Mouse (Mus musculus): ENCODE measurements around the gene 1700113H08Rik. TPM values are rescaled to one million over a fixed set of nuclear protein-coding genes. Genes with fewer than 3 reads are reported as not detected.

The 1700113H08Rik gene
- polyA plus RNA-seq (2015; fragmentation: Nextera tagmentation; extraction: Ambion mirVana), result 0.36 and 0.40 TPM in 2 replicates

DNA sequence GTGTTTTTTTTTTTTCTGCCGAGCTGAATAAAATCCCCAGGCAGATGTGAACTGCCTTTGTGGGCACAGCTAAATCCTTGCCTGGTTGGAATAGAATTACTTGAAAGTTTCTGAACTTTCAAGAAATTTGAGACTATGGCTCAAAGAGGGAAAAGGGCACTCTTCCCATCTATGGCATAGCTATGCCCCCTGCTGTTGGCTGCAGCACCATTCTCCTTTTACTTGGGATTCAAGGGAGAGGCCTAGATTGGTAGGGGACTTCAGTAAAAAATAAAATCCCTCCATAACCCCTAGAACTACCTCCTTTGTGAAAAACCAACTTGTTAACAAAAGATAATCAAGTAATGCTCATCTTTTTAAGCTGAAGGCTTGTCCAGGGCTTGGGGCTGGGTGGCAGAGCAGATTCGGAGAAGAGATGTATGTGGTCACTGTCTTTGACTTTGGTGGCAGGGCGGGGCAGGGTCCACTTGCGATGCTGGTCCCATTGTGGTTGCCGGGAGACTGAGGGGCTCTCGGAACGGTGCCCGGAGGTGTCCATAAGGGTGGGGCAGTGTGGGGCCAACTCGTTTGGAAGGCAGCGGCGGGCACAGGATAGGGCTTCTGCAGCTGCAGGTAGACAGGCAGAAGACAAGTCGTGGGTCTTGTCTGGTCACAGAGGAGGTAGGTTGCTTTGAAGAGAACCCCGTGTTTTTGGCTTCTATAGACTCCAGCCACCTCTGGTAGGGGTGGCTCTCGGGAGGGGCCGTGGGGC, at the start of gene 1700113H08Rik:
1700113H08Rik (plus strand) TSS at position 546 of the 751 bp plus-strand sequence.
- Histone ChIP-seq H3K4me3 (peak within 1 kb of the TSS; percentile 52), H3K27me3 (0 out of 2 replicates have a peak, but pooled peaks cover 7% of the 10 kb centered on the region), H3K27ac (peak within 1 kb of the TSS; percentile 89), H3K36me3 (no peaks in the 10 kb centered on the region), H3K4me1 (replicated peaks) (peaks cover 18% of the 10 kb centered on the region), H3K4me2 (peak within 1 kb of the TSS; percentile 79), H3K9me3 (no peaks in the 10 kb centered on the region), H3K9ac (peak within 1 kb of the TSS; percentile 78)
- peak; percentile 73 for ATAC-seq (ENCODE audit: low FRiP score)
- 4% methylated on average over 15 of the region's 15 CpGs for WGBS

DNA sequence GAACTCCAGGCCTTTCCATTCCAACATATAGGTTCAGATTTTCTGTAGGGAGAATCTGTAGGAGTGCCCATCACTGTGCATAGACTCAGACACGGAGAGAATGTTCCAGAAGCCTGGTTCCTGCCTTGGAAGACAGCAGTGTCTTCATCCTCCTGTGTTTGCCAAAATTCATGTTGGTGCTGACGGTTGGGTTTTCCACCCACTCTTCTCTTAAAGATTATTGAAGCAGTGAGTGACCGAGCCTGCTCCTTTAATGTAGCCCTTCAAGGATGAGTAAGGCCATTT, 49.7 kb upstream of the 1700113H08Rik start:
- WGBS, result 90% methylated on average over 3 of the region's 3 CpGs
- ATAC-seq (ENCODE audit: low FRiP score), result no peak

DNA sequence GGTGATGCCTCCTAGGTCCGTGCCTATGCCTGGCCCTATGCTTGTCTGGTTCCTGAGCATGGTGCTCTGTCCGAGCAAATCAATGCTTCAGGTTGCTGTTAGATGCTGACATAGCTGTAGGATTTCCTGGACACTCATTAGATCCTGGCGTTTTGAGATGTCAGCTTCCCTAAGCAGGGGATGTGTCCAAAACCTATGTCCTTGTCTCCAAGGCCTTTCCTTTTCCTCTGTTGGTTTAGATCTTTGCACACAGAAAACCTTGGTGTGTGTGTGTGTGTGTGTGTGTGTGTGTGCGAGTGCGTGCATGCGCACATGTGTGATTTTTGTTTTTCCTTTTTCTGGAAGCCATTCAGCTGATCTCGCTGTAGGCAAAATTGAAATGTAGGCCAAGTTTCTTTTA, 45.8 kb upstream of the 1700113H08Rik start:
- Histone ChIP-seq H3K27ac (no peak overlapping the region), H3K4me1 (replicated peaks) (no peaks in the 10 kb centered on the region; the same call in 1 of the 2 replicates), H3K36me3 (no peaks in the 10 kb centered on the region), H3K4me3 (no peak overlapping the region), H3K4me2 (no peak overlapping the region), H3K9ac (no peak overlapping the region), H3K9me3 (no peaks in the 10 kb centered on the region), H3K27me3 (no peaks in the 10 kb centered on the region)
- WGBS, result 96% methylated on average over 7 of the region's 7 CpGs
- ATAC-seq (ENCODE audit: low FRiP score), result no peak

More for the DNA sequence above, 49.7 kb upstream of the 1700113H08Rik start:
- Histone ChIP-seq H3K9ac (no peak overlapping the region), H3K27me3 (no peaks in the 10 kb centered on the region), H3K36me3 (no peaks in the 10 kb centered on the region), H3K4me3 (no peak overlapping the region), H3K27ac (no peak overlapping the region), H3K9me3 (no peaks in the 10 kb centered on the region), H3K4me1 (replicated peaks) (no peaks in the 10 kb centered on the region), H3K4me2 (no peak overlapping the region)

DNA sequence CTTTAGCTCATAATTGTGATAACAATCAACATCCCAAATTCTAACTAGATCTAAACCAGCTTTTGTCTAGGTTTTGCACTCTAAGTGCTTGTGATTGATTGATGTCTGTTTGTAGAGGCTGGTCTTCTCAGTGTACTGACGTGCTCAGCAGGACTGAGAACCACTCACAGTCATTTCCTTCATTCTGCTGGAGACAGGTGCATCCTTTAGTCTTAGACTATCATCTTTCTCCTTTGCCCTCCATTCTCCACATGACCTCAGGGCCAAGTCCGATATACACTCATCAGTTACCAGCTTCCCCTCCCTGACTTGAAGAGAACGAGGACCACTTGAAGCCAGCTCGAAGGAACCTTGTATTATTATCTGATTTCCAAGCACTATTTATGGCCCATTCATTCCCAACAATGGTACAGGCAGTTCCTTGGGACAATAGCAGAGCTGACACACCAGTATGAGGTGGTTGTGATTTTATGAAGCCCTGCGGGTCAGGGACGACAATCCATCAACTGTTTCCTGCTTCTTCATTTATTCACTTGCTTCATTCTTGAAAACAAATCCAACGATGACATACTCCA, 43.4 kb upstream of the 1700113H08Rik start:
- no peak for ATAC-seq (ENCODE audit: low FRiP score)
- Histone ChIP-seq H3K27me3 (no peaks in the 10 kb centered on the region), H3K9ac (no peak overlapping the region), H3K36me3 (no peaks in the 10 kb centered on the region), H3K4me3 (no peak overlapping the region), H3K27ac (no peak overlapping the region), H3K4me1 (replicated peaks) (no peaks in the 10 kb centered on the region; the same call in none of the 2 replicates), H3K9me3 (no peaks in the 10 kb centered on the region), H3K4me2 (no peak overlapping the region)
- 65% methylated on average over 7 of the region's 7 CpGs for WGBS

DNA sequence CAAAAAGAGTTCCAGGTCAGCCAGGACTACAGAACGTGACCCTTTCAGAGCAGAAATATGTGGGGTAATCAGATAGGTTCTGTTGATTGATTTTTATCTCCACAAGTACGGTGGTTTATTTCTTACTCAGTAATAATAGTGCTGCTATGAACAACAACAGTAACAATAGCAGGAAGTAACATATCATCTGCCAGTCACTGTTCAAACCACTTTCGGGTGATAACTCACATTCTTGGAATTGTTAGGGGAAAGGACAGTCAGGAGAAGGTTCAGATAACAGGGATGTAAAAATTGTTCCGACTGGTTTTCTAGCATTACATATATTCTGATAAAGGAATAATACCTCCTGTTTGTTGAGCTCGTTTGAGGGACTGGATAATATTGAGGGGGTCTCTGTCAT, 42.4 kb upstream of the 1700113H08Rik start:
- Histone ChIP-seq H3K27ac (no peak overlapping the region), H3K4me1 (replicated peaks) (no peaks in the 10 kb centered on the region; the same call in none of the 2 replicates), H3K4me3 (no peak overlapping the region), H3K36me3 (no peaks in the 10 kb centered on the region), H3K9ac (no peak overlapping the region), H3K4me2 (no peak overlapping the region), H3K9me3 (no peaks in the 10 kb centered on the region), H3K27me3 (no peaks in the 10 kb centered on the region)
- ATAC-seq (ENCODE audit: low FRiP score), result no peak
- 69% methylated on average over 5 of the region's 5 CpGs for WGBS

DNA sequence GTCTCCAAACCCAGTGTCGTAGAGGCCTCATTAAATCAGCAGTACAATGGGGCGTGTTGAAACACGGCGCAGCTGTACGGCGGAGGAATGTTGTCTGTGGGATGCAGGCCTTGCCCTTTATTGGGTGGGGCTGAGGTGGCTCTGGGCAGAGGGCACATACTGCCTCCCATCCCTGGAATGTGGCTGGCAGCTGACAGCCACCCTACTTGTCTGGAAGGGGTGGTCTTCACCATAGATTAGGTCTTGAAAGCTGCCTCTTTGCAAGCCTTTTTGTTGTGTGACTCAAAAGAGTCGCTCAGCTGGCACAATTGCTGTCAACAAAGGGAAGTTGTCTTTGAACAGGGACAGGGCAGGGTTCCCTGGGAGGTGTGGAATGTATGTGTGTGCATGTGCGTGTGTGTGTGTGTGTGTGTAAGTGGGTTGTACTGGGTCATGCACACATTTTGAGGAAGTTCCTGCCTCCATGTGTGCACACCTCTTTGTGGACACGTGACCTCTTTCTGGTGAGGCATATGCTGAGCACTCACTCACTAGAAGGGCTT, 41.6 kb upstream of the 1700113H08Rik start:
- ATAC-seq (ENCODE audit: low FRiP score), result 0 out of 2 replicates have a peak, but pooled peaks have one; percentile 37
- H3K4me2 ChIP-seq, result no peak overlapping the region
- H3K4me1 ChIP-seq (replicated peaks), result no peaks in the 10 kb centered on the region; the same call in none of the 2 replicates
- no peak overlapping the region for H3K4me3 ChIP-seq
- H3K27me3 ChIP-seq, result no peaks in the 10 kb centered on the region
- no peak overlapping the region for H3K9ac ChIP-seq
- 9% methylated on average over 9 of the region's 9 CpGs for WGBS
- no peak overlapping the region for H3K27ac ChIP-seq
- H3K9me3 ChIP-seq, result no peaks in the 10 kb centered on the region
- H3K36me3 ChIP-seq, result no peaks in the 10 kb centered on the region

DNA sequence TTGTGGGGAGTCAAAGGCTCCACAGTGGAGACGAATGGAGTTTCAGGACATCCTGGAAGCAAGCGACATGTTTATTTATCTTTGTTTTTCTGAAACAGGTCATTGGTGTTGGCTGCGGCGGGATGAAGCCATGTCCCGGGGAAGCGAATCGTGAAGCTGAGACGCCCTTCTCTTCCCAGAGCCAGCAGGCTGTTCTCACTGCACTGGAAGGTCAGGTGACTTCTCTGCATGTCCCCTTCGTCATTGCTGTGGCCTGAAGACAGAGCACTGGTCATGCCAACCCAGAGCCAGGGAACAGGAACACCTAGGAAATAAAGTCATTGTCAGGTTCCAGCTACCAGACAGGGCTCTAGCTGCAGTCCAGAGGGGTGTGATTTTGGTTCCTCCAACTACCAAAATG, 39.0 kb upstream of the 1700113H08Rik start:
- Histone ChIP-seq H3K4me2 (no peak overlapping the region), H3K27me3 (0 out of 2 replicates have a peak, but pooled peaks cover 2% of the 10 kb centered on the region), H3K4me1 (replicated peaks) (no peaks in the 10 kb centered on the region; the same call in none of the 2 replicates), H3K36me3 (no peaks in the 10 kb centered on the region), H3K9ac (no peak overlapping the region), H3K4me3 (no peak overlapping the region), H3K9me3 (no peaks in the 10 kb centered on the region), H3K27ac (no peak overlapping the region)
- no peak for ATAC-seq (ENCODE audit: low FRiP score)
- 61% methylated on average over 9 of the region's 9 CpGs for WGBS

DNA sequence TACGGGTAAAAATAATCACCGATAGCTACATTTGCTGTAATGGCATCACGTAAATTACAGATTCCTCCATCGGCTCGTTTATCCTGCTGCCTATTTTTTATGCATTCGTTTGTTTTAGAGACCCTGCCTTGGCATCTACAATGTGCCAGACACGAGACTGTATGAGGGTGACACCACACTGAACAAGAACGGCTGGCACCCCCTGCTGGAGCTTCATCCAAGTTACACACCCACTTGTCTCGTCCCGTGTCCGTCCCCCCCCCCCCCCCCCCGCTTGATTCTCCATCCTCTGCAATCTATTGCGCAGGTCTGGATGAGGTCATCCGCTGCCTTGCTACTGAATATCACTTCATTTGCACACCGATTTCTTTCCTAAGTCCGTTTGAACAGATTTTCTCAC, 37.1 kb upstream of the 1700113H08Rik start:
- ATAC-seq (ENCODE audit: low FRiP score), result peak; percentile 41; the same call in 1 of the 2 replicates
- no peaks in the 10 kb centered on the region; the same call in none of the 2 replicates for H3K4me1 ChIP-seq (replicated peaks)
- H3K4me3 ChIP-seq, result no peak overlapping the region
- no peaks in the 10 kb centered on the region for H3K36me3 ChIP-seq
- no peak overlapping the region for H3K27ac ChIP-seq
- no peak overlapping the region for H3K9ac ChIP-seq
- H3K9me3 ChIP-seq, result no peaks in the 10 kb centered on the region
- WGBS, result 65% methylated on average over 13 of the region's 16 CpGs
- H3K27me3 ChIP-seq, result 0 out of 2 replicates have a peak, but pooled peaks cover 2% of the 10 kb centered on the region
- no peak overlapping the region for H3K4me2 ChIP-seq

DNA sequence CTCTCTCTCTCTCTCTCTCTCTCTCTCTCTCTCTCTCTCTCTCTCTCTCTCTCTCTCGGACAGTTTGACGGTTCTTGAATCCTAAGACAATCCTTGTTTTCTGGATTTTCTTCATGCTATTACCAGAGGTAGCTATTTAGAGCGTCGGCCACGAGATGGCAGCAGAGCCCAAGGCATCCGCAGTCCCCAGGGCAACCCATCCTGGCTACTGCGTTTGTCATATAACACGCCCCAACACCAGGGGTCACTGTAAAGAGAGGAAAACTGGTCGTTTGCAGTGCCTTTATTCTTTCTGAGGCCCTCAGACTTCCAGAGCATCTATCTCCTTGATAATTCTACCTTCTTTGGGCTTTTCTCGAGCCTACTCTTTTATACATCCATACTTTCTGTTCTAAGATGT, 33.0 kb upstream of the 1700113H08Rik start:
- Histone ChIP-seq H3K4me2 (no peak overlapping the region), H3K9me3 (no peaks in the 10 kb centered on the region), H3K27me3 (0 out of 2 replicates have a peak, but pooled peaks cover 2% of the 10 kb centered on the region), H3K4me3 (no peak overlapping the region), H3K27ac (no peak overlapping the region), H3K36me3 (no peaks in the 10 kb centered on the region), H3K4me1 (replicated peaks) (no peaks in the 10 kb centered on the region), H3K9ac (no peak overlapping the region)
- under 1% methylated on average over 10 of the region's 10 CpGs for WGBS
- ATAC-seq (ENCODE audit: low FRiP score), result peak; percentile 86

DNA sequence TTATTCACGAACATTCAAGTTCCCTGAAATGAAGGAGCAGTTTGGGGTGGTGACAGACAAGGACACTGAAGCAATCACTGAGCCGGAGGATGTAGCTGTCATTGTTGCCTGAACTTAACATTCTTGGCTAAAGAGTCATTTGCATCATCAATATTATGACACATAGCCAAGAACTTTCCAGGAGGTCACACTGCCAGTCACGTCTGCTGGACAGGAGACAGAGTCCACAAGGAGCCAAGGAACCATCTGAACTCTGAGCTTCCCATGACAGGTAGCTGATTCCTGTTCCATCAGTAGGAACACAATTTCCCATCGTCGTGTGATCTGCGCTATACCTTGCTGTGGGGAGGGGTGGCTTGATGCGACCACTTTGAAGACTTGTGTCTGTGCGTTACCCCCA, 25.1 kb upstream of the 1700113H08Rik start:
- Histone ChIP-seq H3K4me1 (replicated peaks) (peaks cover 24% of the 10 kb centered on the region), H3K27ac (no peak overlapping the region), H3K9me3 (no peaks in the 10 kb centered on the region), H3K36me3 (no peaks in the 10 kb centered on the region), H3K27me3 (no peaks in the 10 kb centered on the region), H3K4me2 (no peak overlapping the region), H3K4me3 (no peak overlapping the region), H3K9ac (no peak overlapping the region)
- no peak for ATAC-seq (ENCODE audit: low FRiP score)
- WGBS, result 87% methylated on average over 8 of the region's 8 CpGs

DNA sequence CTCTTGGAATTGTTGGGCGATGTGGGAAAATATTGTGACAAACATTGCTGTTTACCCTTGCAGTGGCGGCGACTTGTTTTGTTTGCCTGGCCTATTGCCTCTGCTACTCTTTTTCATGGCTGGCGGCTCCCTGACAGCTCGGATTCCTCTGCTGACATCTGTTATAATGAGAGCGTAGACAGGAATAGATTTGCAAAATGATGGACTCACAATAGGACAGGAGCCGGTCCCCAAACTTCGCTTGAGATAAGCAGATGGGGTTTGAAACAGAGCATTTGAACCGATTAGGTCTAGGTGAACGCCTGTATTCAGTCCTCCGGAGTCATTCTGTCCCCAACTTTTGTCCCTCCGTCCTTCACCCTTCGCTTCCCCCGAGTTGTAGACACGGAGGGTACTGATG, 22.0 kb upstream of the 1700113H08Rik start:
- 18% methylated on average over 15 of the region's 15 CpGs for WGBS
- Histone ChIP-seq H3K27ac (peak overlapping the region; percentile 31; the same call in 1 of the 2 replicates), H3K27me3 (no peaks in the 10 kb centered on the region), H3K36me3 (no peaks in the 10 kb centered on the region), H3K4me3 (no peak overlapping the region), H3K9ac (no peak overlapping the region), H3K4me1 (replicated peaks) (peaks cover 24% of the 10 kb centered on the region), H3K4me2 (peak overlapping the region; percentile 48), H3K9me3 (no peaks in the 10 kb centered on the region)
- peak; percentile 58 for ATAC-seq (ENCODE audit: low FRiP score)

DNA sequence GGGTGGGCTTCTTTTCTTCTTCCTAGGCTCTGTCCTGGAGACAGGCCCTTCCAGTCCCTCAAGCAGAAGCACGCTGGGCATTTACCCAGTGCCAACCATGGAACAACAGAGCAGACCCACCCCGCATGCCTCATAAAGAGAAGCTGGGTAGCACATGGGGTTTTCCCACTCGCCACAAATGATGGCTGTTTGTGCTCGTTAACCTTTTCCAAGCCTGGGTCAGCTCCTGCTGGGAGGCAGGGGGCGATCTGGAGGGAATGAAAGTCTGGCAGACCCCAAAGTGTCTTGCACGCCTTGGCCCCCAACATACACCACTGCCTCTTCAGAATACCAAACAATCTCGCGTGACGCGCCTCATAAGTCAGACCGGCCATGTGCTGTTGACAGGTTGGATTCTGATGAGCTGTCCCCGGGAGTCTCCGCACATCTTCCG, 21.6 kb upstream of the 1700113H08Rik start:
- Histone ChIP-seq H3K36me3 (no peaks in the 10 kb centered on the region), H3K27me3 (no peaks in the 10 kb centered on the region), H3K9ac (no peak overlapping the region), H3K4me3 (peak overlapping the region; percentile 4; the same call in 1 of the 2 replicates), H3K27ac (peak overlapping the region; percentile 31; the same call in 1 of the 2 replicates), H3K9me3 (no peaks in the 10 kb centered on the region), H3K4me1 (replicated peaks) (peaks cover 28% of the 10 kb centered on the region), H3K4me2 (peak overlapping the region; percentile 48)
- ATAC-seq (ENCODE audit: low FRiP score), result peak; percentile 81
- 10% methylated on average over 14 of the region's 14 CpGs for WGBS
